Mouse (Mus musculus) kidney, embryonic 14.5 days (tissue): Measurements from ENCODE around the gene Hoxa7. TPM values are rescaled to one million over a fixed set of nuclear protein-coding genes. Genes with fewer than 3 reads are reported as not detected.

Source experiments
- ATAC-seq: fragments of 200-750 bp; cut with Nextera tagmentation; 2 replicates; pipeline ENCODE4 v1.8.0; 2017; ENCODE audit warnings: moderate number of reproducible peaks, mild to moderate bottlenecking, moderate TSS enrichment, moderate library complexity; ENCODE audit not compliant: low FRiP score, low TSS enrichment
- H3K27ac ChIP-seq: fragments of 300-500 bp; sonication (generic); 2 replicates; pipeline ENCODE4 v1.5.1; 2014; ENCODE audit warnings: low read depth, mild to moderate bottlenecking, low read length, moderate library complexity, mixed read lengths
- H3K27me3 ChIP-seq: fragments of 300-500 bp; sonication (generic); 2 replicates; pipeline ENCODE4 v1.6.1; 2014; ENCODE audit warnings: mild to moderate bottlenecking, low read length; ENCODE audit not compliant: control insufficient read depth, insufficient read depth
- H3K36me3 ChIP-seq: fragments of 300-500 bp; sonication (generic); 2 replicates; pipeline ENCODE4 v1.6.1; 2014; ENCODE audit warnings: low read length, mixed read lengths; ENCODE audit not compliant: control insufficient read depth, insufficient read depth
- H3K4me1 ChIP-seq: fragments of 300-500 bp; sonication (generic); 2 replicates; pipeline ENCODE4 v1.6.1; 2014; ENCODE audit warnings: low read length, mixed read lengths; ENCODE audit not compliant: control insufficient read depth, insufficient read depth
- H3K4me2 ChIP-seq: fragments of 300-500 bp; sonication (generic); replicated peaks from 2 replicates; pipeline ENCODE4 v1.6.1; 2014; ENCODE audit warnings: low read depth, mild to moderate bottlenecking, low read length
- H3K4me3 ChIP-seq: fragments of 300-500 bp; sonication (generic); 2 replicates; pipeline ENCODE4 v1.5.1; 2014; ENCODE audit warnings: mild to moderate bottlenecking, low read length
- H3K9ac ChIP-seq: fragments of 300-500 bp; sonication (generic); 2 replicates; pipeline ENCODE4 v1.6.1; 2014; ENCODE audit warnings: low read depth, mild to moderate bottlenecking, low read length, moderate library complexity
- H3K9me3 ChIP-seq: fragments of 300-500 bp; sonication (generic); 2 replicates; pipeline ENCODE4 v1.6.1; 2016; ENCODE audit warnings: low read length; ENCODE audit not compliant: control insufficient read depth
- WGBS: fragments of 180-500 bp; shearing (Covaris S2); extraction: QIAGEN DNeasy Blood & Tissue Kit; methylation state at CpG from one replicate; pipeline ENCODE4 v1.1.7; 2014; 5-methylcytosine and 5-hydroxymethylcytosine counted together
- polyA plus RNA-seq: library from polyadenylated mRNA; unstranded; fragments of >200 nt; fragmentation: Nextera tagmentation; extraction: Ambion mirVana; gene quantifications from 2 replicates; pipeline ENCODE4 v1.2.1, GENCODE M21; 2014

Gene Hoxa7
- polyA plus RNA-seq, 1 experiment from 2014 or later = 19.1 TPM

GRCm38 (mm10) chr6:52248638-52249414 is 27.2 kb upstream of the Hoxa7 start:
- Histone ChIP-seq H3K27ac (peak overlapping the region; percentile 88), H3K36me3 (no peaks in the 10 kb centered on the region), H3K27me3 (peaks cover 29% of the 10 kb centered on the region), H3K4me2 (peak overlapping the region; percentile 83), H3K4me3 (peak overlapping the region; percentile 75), H3K9me3 (no peaks in the 10 kb centered on the region), H3K9ac (peak overlapping the region; percentile 75), H3K4me1 (peaks cover 32% of the 10 kb centered on the region)
- no peak for ATAC-seq
- 3% methylated on average over 27 of the region's 27 CpGs for WGBS

- no peak for ATAC-seq
These were observed 26.3 kb upstream of the Hoxa7 start for GRCm38 (mm10) chr6:52247766-52248637.

GRCm38 (mm10) chr6:52246916-52247315 is 25.3 kb upstream of the Hoxa7 start:
- H3K4me3 ChIP-seq = peak overlapping the region; percentile 75
- peak overlapping the region; percentile 96 for H3K27ac ChIP-seq
- H3K9ac ChIP-seq = peak overlapping the region; percentile 89
- H3K36me3 ChIP-seq = no peaks in the 10 kb centered on the region
- peak overlapping the region; percentile 83 for H3K4me2 ChIP-seq
- WGBS = 3% methylated on average over 3 of the region's 3 CpGs
- H3K27me3 ChIP-seq = peaks cover 13% of the 10 kb centered on the region
- H3K9me3 ChIP-seq = no peaks in the 10 kb centered on the region
- ATAC-seq = no peak
- H3K4me1 ChIP-seq = peaks cover 17% of the 10 kb centered on the region; the same call in 1 of the 2 replicates

More at GRCm38 (mm10) chr6:52247766-52248637, 26.3 kb upstream of the Hoxa7 start:
- H3K4me2 ChIP-seq = peak overlapping the region; percentile 83
- peaks cover 26% of the 10 kb centered on the region for H3K4me1 ChIP-seq
- H3K9me3 ChIP-seq = no peaks in the 10 kb centered on the region
- H3K27ac ChIP-seq = peak overlapping the region; percentile 88
- H3K4me3 ChIP-seq = peak overlapping the region; percentile 75
- peaks cover 23% of the 10 kb centered on the region for H3K27me3 ChIP-seq
- WGBS = 4% methylated on average over 23 of the region's 23 CpGs
- H3K9ac ChIP-seq = peak overlapping the region; percentile 75
- no peaks in the 10 kb centered on the region for H3K36me3 ChIP-seq

GRCm38 (mm10) chr6:52246403-52246803 is 24.7 kb upstream of the Hoxa7 start:
- WGBS = 1% methylated on average over 26 of the region's 26 CpGs
- peaks cover 22% of the 10 kb centered on the region for H3K4me1 ChIP-seq
- H3K9me3 ChIP-seq = no peaks in the 10 kb centered on the region
- H3K9ac ChIP-seq = peak overlapping the region; percentile 89
- peaks cover 10% of the 10 kb centered on the region for H3K27me3 ChIP-seq
- H3K36me3 ChIP-seq = no peaks in the 10 kb centered on the region
- peak overlapping the region; percentile 96 for H3K27ac ChIP-seq
- H3K4me3 ChIP-seq = peak overlapping the region; percentile 75
- H3K4me2 ChIP-seq = peak overlapping the region; percentile 83
- no peak for ATAC-seq

DNA sequence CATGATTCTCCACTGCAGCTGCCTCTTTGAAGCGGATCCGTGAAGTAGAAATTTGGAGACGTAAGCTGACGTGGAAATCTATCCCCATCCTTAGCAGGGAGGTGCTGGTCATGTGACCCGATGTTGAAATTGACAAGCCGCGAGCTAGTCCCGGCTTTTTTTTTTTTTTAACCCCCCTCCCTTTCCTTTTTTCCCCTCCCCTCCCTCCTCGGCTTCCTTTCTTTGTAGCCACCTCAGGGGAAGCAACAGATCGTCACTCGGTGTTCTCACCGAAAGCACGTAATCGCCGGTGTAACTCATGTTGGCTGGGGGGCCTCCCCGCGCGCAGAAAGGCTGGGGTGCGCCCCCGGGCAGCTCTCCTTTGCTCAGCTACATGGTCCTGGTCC is 24.1 kb upstream of the Hoxa7 start, which contains the start of gene Hoxa11:
TSS of gene Hoxa11 (minus strand) at position 54 of the 386 bp plus-strand sequence.
- peak within 1 kb of the TSS; percentile 89 for H3K9ac ChIP-seq
- peak within 1 kb of the TSS; percentile 83 for H3K4me2 ChIP-seq
- 2% methylated on average over 20 of the region's 20 CpGs for WGBS
- ATAC-seq = peak; percentile 66
- H3K4me1 ChIP-seq = peaks cover 26% of the 10 kb centered on the region
- H3K36me3 ChIP-seq = no peaks in the 10 kb centered on the region
- peak within 1 kb of the TSS; percentile 75 for H3K4me3 ChIP-seq
- H3K9me3 ChIP-seq = no peaks in the 10 kb centered on the region
- peak within 1 kb of the TSS; percentile 96 for H3K27ac ChIP-seq
- H3K27me3 ChIP-seq = peaks cover 8% of the 10 kb centered on the region

DNA sequence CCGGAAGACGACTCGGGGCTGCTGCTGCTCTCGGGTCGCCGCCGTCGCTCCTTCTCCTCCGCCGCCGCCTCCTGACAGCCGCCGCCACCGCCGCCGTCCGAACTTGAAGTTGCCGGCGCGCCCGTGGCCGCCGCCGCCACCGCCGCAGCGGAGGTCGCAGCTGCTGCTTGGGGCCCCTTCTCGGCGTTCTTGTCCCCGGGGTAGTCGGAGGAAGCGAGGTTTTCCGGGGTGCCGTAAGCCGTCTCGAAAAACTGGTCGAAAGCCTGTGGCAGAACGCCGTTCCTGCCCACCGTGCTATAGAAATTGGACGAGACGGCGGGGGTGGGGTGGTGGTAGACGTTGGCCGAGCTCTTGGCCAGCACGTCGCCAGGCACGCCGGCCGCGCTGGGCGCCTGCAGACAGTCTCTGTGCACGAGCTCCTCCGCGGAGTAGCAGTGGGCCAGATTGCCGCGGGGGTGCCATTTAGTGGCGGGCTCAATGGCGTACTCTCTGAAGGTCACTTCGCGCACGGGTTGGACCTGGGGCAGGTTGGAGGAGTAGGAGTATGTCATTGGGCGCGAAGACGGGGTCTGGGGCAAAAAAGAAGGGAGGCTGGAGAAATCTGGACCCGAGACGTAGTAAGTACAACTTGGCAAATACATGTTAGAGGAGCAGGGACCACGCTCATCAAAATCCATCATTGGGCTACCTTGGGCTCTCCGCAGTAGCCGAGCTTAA is 23.5 kb upstream of the Hoxa7 start:
- peak overlapping the region; percentile 75 for H3K4me3 ChIP-seq
- H3K27ac ChIP-seq = peak overlapping the region; percentile 96
- peaks cover 6% of the 10 kb centered on the region for H3K27me3 ChIP-seq
- no peaks in the 10 kb centered on the region for H3K36me3 ChIP-seq
- peaks cover 24% of the 10 kb centered on the region for H3K4me1 ChIP-seq
- H3K9ac ChIP-seq = peak overlapping the region; percentile 89
- no peaks in the 10 kb centered on the region for H3K9me3 ChIP-seq
- H3K4me2 ChIP-seq = peak overlapping the region; percentile 83
- peak; percentile 16 for ATAC-seq
- WGBS = under 1% methylated on average over 69 of the region's 71 CpGs

DNA sequence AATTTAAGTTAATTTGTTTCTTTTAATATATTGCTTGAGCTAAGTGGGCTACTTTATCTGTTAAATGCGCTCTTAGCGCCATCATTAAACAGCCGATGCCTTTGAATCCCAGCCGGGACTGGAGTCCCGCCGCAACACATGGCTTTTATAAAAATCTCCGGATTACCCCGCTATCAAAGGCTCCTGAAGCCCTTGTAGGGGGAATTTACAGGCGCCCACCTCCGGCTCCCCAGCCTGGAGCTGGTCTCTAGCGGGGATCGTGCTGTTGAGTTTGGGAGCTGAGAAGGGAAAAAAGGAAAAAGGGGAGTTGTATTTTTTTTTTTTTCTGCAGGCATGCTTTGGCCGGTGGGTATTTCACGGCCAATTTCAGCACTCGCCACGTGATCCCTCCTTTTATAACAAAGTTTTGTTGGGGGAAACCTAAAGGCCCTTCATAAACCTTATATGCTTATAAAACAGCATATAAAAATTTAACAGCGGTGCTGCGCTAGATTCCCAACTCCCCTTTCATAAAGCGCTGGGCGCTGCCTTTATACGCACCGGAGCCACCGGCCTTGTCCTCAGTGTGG is 22.9 kb upstream of the Hoxa7 start:
- H3K4me1 ChIP-seq = peaks cover 19% of the 10 kb centered on the region
- peak overlapping the region; percentile 89 for H3K9ac ChIP-seq
- H3K27me3 ChIP-seq = no peaks in the 10 kb centered on the region; the same call in 1 of the 2 replicates
- peak overlapping the region; percentile 96 for H3K27ac ChIP-seq
- peak overlapping the region; percentile 75 for H3K4me3 ChIP-seq
- H3K9me3 ChIP-seq = no peaks in the 10 kb centered on the region
- ATAC-seq = no peak
- 2% methylated on average over 23 of the region's 23 CpGs for WGBS
- H3K36me3 ChIP-seq = no peaks in the 10 kb centered on the region
- peak overlapping the region; percentile 83 for H3K4me2 ChIP-seq

GRCm38 (mm10) chr6:52243681-52244121 is 22.0 kb upstream of the Hoxa7 start:
- Histone ChIP-seq H3K4me1 (peaks cover 18% of the 10 kb centered on the region), H3K36me3 (no peaks in the 10 kb centered on the region), H3K27me3 (no peaks in the 10 kb centered on the region; the same call in 1 of the 2 replicates), H3K27ac (peak overlapping the region; percentile 96), H3K4me3 (peak overlapping the region; percentile 75), H3K9me3 (no peaks in the 10 kb centered on the region), H3K9ac (peak overlapping the region; percentile 89), H3K4me2 (peak overlapping the region; percentile 83)
- no peak for ATAC-seq
- 5% methylated on average over 12 of the region's 12 CpGs for WGBS
